Mouse (Mus musculus): ENCODE data around the gene Tex16.

- TF ChIP-seq CTCF (IDR thresholded peaks at IDR 0.05; ENCODE audit: control insufficient read depth, insufficient read depth, low read length), result no peak
- TF ChIP-seq POLR2A (IDR thresholded peaks at IDR 0.05; ENCODE audit: borderline replicate concordance, control insufficient read depth, low read depth, low read length), result no peak
Observed at GRCm38 (mm10) chrX:112010707-112011106, at the start of gene Tex16.
